Mouse (Mus musculus) bone marrow macrophage, adult 2 months (primary cell): ENCODE data around the gene Nol9. TPM values are rescaled to one million over a fixed set of nuclear protein-coding genes. Genes with fewer than 3 reads are reported as not detected.
A peak's percentile ranks its signal among the peaks of the same experiment; 100 is the strongest.

Experiments
- H3K27ac ChIP-seq: 2 replicates; pipeline ENCODE4 v1.5.1; 2012; ENCODE audit warnings: low read depth, low read length; ENCODE audit not compliant: insufficient read depth
- H3K4me1 ChIP-seq: 2 replicates; pipeline ENCODE4 v1.6.1; 2012; ENCODE audit warnings: low read length; ENCODE audit not compliant: control insufficient read depth, insufficient read depth
- H3K4me3 ChIP-seq: 2 replicates; pipeline ENCODE4 v1.5.1; 2012; ENCODE audit warnings: mild to moderate bottlenecking, low read length, moderate library complexity; ENCODE audit not compliant: insufficient read depth
- CTCF ChIP-seq: IDR thresholded peaks from 2 replicates; pipeline ENCODE4 v1.5.1; 2012; ENCODE audit warnings: low read depth, mild to moderate bottlenecking, low read length, moderate library complexity
- POLR2A ChIP-seq: IDR thresholded peaks from 2 replicates; pipeline ENCODE4 v1.6.1; 2012; ENCODE audit warnings: mild to moderate bottlenecking, low read depth, low read length, borderline replicate concordance
- polyA plus RNA-seq: library from polyadenylated mRNA; stranded (reverse); fragments of >200 nt; gene quantifications from 2 replicates; pipeline ENCODE4 v1.2.4, GENCODE M21; 2012; ENCODE audit not compliant: missing spikeins, insufficient read depth, insufficient read length

Nol9 gene
- polyA plus RNA-seq, result 11.1 and 12.7 TPM in 2 replicates

DNA sequence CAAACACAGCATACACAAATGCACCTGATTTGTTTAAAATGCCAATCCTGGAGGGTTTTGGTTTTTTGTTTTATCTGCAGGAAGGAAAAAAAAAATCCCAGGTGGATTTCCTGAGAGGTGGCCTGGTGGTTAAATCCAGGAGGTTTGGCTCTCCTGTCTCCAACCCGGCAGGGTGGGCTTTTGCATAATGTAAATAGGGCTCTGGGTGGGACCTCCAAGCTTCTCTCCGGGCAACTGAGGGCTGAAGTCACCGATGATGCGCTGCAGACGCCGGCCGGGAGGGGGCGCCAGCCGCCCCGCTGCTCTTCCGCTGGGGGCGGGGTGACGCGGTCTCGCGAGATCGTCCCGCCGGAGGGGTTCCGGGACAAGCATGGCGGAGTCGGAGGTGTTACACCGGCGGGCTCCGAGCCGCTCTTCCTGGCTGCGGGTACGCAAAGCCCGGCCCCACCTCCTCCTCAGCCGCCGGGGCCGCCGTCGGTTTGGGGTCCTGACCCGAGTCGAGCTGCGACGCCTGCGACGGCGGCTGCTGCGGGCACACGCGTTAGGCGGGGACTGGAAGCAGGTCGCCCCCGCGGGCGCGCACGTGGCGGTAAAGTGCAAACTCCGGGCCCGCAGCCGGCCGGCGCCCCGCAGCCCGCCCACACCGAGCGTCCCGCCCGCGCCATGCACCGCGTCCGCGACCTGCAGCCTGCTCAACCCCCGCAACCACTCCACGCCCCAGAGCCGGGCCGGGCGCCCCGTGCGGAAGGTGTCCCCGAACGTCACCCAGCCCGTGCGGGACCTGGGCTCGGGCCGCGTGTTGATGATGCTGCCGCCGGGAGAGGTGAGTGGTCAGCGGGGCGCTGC lies at the start of gene Nol9:
Gene Nol9, plus strand, starts transcription at position 337 of the 846 bp plus-strand sequence.
- Histone ChIP-seq H3K4me3 (peak within 1 kb of the TSS; percentile 96), H3K4me1 (peaks cover 3% of the 10 kb centered on the region; the same call in 1 of the 2 replicates), H3K27ac (no peak within 1 kb of the TSS)
- peak; percentile 69 for TF ChIP-seq CTCF
- no peak for TF ChIP-seq POLR2A

DNA sequence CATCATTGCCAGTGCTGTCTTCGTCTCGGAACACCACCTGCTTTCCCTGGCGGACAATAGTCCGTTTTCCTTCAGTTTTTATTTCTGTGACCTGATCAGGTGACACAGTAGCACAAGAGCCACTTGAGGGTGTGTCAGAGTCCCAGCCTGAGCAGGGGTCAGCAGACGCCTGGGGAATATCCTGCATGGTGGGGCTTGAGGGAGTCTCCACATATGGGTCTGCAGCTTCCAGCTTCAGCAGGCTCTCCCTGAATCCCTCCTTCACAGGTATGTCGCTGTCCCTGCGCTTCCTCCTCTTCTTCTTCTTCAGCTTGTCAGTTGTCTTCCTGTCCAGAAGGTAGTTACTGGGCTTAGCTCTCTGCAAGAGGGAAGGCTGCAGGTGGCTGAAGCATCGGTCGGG lies 47.0 kb upstream of the Nol9 start:
- Histone ChIP-seq H3K4me3 (no peak overlapping the region), H3K27ac (no peak overlapping the region), H3K4me1 (peaks cover 7% of the 10 kb centered on the region)
- no peak for TF ChIP-seq CTCF
- TF ChIP-seq POLR2A, result no peak

DNA sequence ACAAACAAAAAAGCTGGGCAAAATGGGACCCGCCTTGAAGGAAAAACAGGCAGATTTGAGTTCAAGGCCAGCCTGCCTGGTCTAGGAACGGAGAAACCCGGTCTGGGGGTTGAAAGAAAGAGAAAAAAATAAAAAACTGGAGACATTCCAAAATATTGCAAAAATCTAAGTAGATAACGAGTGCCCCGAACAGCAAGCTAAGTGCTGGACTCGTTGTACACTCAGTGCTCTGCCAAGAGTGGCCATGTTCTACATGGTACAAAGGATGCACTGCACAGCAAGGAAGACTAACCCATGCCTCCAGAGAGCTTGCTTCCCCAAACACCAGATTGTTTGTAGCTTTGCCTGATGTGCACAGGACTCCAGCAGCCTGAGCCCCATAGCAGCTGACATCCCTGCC lies 46.1 kb upstream of the Nol9 start:
- H3K4me1 ChIP-seq, result peaks cover 6% of the 10 kb centered on the region; the same call in 1 of the 2 replicates
- H3K27ac ChIP-seq, result no peak overlapping the region
- no peak overlapping the region for H3K4me3 ChIP-seq
- TF ChIP-seq POLR2A (no peak), CTCF (no peak)

DNA sequence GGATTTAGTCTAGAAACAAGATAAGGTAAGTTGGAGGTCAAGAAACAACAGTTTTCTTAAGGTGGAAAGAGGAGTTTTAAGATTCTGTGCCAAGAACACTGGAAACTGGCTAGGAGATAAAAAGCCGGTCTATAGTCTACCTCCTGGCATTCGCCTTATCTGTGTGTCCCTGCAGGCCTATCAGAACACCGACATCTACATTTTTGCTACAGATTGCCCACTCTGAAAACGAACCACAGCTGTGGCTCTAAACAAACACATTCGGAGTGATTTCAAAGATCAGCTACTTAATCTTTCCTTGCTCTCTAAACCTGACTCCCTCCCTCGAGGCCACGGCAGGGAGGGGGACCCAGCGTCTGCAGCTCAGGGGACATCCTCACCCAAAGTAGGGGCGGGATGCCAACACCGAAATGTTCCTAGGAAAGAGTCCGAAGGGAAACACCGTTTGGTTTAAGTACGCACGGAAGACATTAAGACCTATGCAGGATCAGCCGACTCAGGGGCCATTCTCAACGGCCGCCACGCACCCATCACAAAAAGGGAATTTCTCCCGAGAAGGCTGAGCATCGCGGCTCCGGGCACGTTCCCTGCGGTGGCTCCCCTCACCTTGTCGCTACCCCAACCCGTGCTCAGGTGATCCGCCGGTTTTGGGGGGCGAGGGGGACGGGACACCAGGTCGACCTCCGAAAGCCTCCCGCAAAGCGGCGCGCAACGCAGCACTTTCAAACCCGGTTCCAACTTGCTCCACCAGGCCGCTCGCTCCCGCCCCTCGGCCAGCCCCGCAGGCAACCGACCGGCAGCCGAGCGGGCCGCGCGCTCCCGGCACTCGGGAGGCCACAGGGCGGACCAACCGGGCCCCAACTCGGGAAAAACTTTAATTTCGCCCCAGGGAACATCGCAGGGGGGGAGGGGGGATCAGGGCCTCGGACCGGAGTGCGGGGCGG lies 44.6 kb upstream of the Nol9 start:
- no peak for TF ChIP-seq POLR2A
- H3K4me1 ChIP-seq, result peaks cover 10% of the 10 kb centered on the region
- peak overlapping the region; percentile 99 for H3K4me3 ChIP-seq
- no peak overlapping the region for H3K27ac ChIP-seq

DNA sequence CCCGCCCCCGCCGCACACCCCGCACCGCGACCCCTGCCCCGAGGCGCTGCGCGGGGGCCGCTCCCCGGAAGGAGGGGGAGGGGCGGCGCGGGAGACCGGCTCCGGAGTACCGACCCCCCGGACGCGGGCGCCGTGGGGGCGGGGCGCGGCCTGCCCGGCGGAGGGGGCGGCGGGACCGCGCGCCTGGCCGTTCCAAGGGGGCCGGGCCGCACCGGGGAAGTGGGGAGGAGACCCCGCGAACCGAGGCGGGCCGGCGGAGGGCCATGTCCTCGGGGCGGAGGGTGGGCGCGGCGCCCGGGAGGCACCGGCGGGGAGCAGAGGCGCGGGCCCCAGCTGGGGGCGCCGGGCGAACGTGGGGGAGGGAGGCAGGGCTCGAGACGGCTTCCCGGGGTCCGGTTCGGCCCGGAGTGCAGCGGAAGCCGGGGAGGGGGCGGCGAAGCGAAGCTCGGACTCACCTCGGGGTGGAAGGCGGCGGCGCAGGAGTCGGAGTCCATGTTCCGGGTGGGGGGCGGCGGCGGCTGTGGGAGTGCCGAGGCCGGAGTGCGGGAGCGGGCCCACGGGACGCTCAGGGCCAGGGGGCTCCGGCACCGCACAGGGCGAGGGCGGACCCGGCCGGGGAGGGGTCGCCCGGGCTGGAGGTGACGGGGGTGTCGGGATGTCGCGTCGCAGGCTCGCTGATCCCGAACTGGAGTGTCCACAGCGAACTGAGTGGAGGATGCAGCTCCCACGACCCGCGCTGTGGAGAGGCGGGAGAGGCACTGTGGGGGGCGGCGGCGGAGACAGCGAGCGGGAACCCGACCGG lies 43.5 kb upstream of the Nol9 start:
- TF ChIP-seq POLR2A (no peak), CTCF (no peak)
- H3K4me1 ChIP-seq, result peaks cover 20% of the 10 kb centered on the region
- H3K27ac ChIP-seq, result no peak overlapping the region

DNA sequence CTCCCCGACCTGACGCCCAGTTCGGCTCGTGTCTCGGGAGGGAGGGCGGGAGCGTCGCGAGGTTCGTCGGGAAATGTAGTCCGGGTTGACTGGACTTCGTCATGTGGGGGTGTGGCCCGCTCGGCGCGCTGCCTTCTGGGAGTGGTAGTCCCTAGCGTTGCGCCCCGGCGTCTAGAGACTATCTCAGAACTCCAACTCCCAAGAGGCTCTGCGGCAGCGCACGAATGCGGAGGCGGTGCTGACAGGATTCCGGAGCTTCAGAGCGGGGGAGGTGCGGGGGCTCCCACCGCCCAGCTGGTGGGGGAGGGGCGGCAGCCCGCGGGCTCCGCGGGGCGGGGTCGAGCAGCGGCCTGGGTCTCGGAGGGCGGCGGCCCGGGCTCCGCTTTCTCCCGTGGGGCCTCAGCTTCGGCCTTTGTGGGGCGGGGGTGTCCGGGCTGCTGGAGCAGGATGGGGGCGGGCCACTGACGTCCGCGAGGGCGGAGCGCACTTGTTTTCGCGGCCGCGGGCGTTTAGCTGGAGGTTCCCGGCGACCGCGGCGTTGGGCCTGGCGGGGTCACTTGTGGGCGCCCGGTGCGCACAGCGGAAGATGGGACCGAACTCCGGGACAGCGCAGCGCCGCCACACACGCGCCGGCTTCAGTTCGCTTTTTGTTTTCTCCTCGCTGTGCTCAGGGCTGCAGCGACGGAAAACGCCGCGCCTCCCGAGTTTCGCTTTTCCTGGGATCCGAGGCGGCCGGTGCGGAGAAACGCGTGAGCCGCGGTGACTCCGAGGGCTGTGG lies 42.8 kb upstream of the Nol9 start, which contains the start of gene Phf13:
Gene Phf13, minus strand, starts transcription at position 86 of the 778 bp plus-strand sequence.
- H3K4me3 ChIP-seq, result peak within 1 kb of the TSS; percentile 99
- H3K27ac ChIP-seq, result peak within 1 kb of the TSS; percentile 56
- H3K4me1 ChIP-seq, result peaks cover 25% of the 10 kb centered on the region
- TF ChIP-seq CTCF (no peak), POLR2A (no peak)

More for the DNA sequence above, 43.5 kb upstream of the Nol9 start:
- H3K4me3 ChIP-seq, result peak overlapping the region; percentile 99

DNA sequence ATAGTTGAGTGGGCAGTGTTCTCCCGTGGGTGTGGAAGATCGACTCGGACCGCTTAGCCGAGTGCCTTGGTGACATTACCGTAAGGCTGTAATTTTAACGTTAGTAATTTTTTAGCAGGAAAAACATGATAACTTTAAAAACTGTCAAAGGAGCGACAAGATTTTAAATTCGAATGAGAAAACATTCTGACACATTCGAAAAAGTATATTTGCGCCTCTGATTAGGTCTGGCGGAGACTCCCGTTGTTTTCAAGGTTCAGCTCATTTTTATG lies 42.2 kb upstream of the Nol9 start:
- TF ChIP-seq POLR2A (no peak), CTCF (no peak)
- Histone ChIP-seq H3K27ac (peak overlapping the region; percentile 56), H3K4me3 (peak overlapping the region; percentile 85), H3K4me1 (peaks cover 25% of the 10 kb centered on the region)

DNA sequence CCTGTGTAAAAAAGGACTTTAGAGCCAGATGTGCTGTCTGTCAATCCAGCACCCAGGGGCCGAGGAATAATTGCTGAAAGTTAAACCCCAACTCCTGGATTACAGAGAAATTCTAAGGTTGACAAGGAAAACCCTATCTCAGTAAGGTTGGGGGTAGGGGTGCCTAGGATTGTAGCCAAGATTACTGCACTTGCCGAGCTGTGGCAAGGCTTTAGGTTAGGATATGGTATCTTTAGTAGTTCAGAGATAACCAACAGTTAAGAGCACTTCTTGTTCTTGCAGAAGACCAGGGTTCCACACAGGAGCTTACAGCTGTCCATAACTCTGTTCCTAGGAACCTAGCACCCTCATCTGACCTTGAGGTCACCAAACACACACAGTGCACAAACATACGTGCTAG lies 41.4 kb upstream of the Nol9 start:
- Histone ChIP-seq H3K4me1 (peaks cover 25% of the 10 kb centered on the region), H3K4me3 (no peak overlapping the region), H3K27ac (no peak overlapping the region)
- no peak for TF ChIP-seq CTCF
- no peak for TF ChIP-seq POLR2A

DNA sequence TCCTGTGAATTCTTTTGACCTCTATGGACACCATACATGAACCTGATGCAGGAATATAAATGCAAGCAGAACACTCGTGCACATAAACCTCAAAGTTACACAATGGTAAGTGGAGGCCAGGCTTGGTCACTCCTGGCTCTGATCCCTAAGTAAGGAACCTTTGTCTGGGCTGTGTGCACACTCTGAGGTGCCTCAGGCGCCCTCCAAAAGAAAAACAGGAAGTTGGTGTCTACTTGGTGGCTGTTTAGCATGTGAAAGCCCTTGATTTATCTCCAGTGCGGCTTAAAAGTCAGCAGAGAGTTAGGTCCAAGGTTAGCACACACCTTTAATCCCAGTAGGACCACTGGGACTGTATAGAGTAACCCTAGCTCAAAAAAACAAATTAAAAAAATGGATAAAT lies 39.6 kb upstream of the Nol9 start:
- H3K4me3 ChIP-seq, result no peak overlapping the region
- H3K4me1 ChIP-seq, result peaks cover 23% of the 10 kb centered on the region
- TF ChIP-seq CTCF (no peak), POLR2A (no peak)
- H3K27ac ChIP-seq, result peak overlapping the region; percentile 46
